Mouse (Mus musculus) midbrain, embryonic 11.5 days (tissue): ENCODE data around the gene Trp53. TPM values are rescaled to one million over a fixed set of nuclear protein-coding genes. Genes with fewer than 3 reads are reported as not detected.
A peak's percentile ranks its signal among the peaks of the same experiment; 100 is the strongest.

Experiments
- ATAC-seq: fragments of 200-750 bp; cut with Nextera tagmentation; 2 replicates; pipeline ENCODE4 v1.8.0; 2017; ENCODE audit warnings: moderate TSS enrichment, moderate library complexity; ENCODE audit not compliant: low FRiP score
- DNase-seq: peaks from one replicate; pipeline ENCODE4 v3.0.0; 2015; ENCODE audit warnings: low spot score; ENCODE audit errors: missing footprints
- H3K27ac ChIP-seq: fragments of 300-500 bp; sonication (generic); 2 replicates; pipeline ENCODE4 v1.5.1; 2014; ENCODE audit warnings: low read depth, low read length
- H3K27me3 ChIP-seq: fragments of 300-500 bp; sonication (generic); 2 replicates; pipeline ENCODE4 v1.6.1; 2014; ENCODE audit warnings: mild to moderate bottlenecking, low read length, moderate library complexity, mixed read lengths; ENCODE audit not compliant: control insufficient read depth, insufficient read depth
- H3K36me3 ChIP-seq: fragments of 300-500 bp; sonication (generic); 2 replicates; pipeline ENCODE4 v1.6.1; 2014; ENCODE audit warnings: mild to moderate bottlenecking, low read length, moderate library complexity, mixed read lengths; ENCODE audit not compliant: control insufficient read depth, insufficient read depth
- H3K4me1 ChIP-seq: fragments of 300-500 bp; sonication (generic); 2 replicates; pipeline ENCODE4 v1.6.1; 2014; ENCODE audit warnings: low read length; ENCODE audit not compliant: control insufficient read depth, insufficient read depth
- H3K4me2 ChIP-seq: fragments of 300-500 bp; sonication (generic); 2 replicates; pipeline ENCODE4 v1.6.1; 2014; ENCODE audit warnings: mild to moderate bottlenecking, moderate library complexity
- H3K4me3 ChIP-seq: fragments of 300-500 bp; sonication (generic); 2 replicates; pipeline ENCODE4 v1.5.1; 2014; ENCODE audit warnings: low read depth, low read length
- H3K9ac ChIP-seq: fragments of 300-500 bp; sonication (generic); 2 replicates; pipeline ENCODE4 v1.6.1; 2014; ENCODE audit warnings: low read length
- H3K9me3 ChIP-seq: fragments of 300-500 bp; sonication (generic); 2 replicates; pipeline ENCODE4 v1.6.1; 2016; ENCODE audit warnings: low read length; ENCODE audit not compliant: control insufficient read depth
- WGBS: fragments of 180-500 bp; shearing (Covaris S2); extraction: QIAGEN DNeasy Blood & Tissue Kit; methylation state at CpG from one replicate; pipeline ENCODE4 v1.1.7; 2014; 5-methylcytosine and 5-hydroxymethylcytosine counted together
- polyA plus RNA-seq: library from polyadenylated mRNA; unstranded; fragments of >200 nt; fragmentation: Nextera tagmentation; extraction: Ambion mirVana; gene quantifications from 2 replicates; pipeline ENCODE4 v1.2.1, GENCODE M21; 2014

Trp53 gene
- polyA plus RNA-seq, 1 experiment from 2014 or later, result 147 TPM

DNA sequence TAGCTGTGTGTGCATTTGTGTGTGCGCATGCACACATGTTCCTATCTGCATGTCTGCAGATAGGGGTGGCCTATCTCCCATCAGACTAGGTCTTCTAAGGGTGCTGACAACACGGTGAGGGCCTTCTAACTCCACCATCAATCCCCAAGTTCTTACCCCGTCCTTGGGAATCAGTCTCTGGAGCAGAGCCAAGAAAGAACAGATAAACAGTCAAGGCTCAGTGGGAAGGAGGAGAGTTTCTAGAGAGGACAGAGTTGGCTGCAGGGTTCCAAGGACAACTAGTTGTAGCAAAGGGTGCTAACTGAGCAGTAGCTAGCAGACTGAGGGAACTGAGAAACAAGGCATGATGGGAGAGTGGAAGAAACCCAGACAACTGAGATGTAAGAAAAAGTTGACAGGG is 21.6 kb downstream of the Trp53 start:
- Histone ChIP-seq H3K36me3 (no peaks in the 10 kb centered on the region), H3K4me1 (peaks cover 25% of the 10 kb centered on the region), H3K27ac (no peak overlapping the region), H3K4me3 (no peak overlapping the region), H3K4me2 (no peak overlapping the region), H3K9me3 (no peaks in the 10 kb centered on the region), H3K9ac (no peak overlapping the region), H3K27me3 (no peaks in the 10 kb centered on the region)
- DNase-seq (no peak), ATAC-seq (no peak)
- 87% methylated on average over 3 of the region's 3 CpGs for WGBS

DNA sequence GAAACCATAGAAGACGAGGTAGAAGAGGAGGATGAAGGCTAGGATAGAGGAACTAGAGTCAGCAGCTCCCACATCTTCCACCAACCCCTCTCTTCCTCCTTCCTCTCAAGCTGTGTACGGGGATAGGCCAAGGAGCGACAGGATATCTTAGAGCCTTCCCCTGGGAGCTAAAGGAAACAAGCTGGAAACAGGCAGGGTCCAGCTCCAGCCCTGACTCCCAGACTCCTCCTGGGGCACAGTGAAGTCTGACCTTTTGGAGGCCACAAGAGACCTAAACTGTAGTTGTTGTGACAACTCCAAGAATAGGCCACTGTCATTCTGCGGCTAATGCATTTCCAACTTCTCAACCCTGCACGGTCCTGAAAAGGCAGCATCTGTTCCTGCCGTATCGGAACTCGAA is 23.4 kb downstream of the Trp53 start:
- Histone ChIP-seq H3K27ac (no peak overlapping the region), H3K4me3 (no peak overlapping the region), H3K27me3 (no peaks in the 10 kb centered on the region), H3K36me3 (no peaks in the 10 kb centered on the region), H3K9me3 (no peaks in the 10 kb centered on the region), H3K9ac (no peak overlapping the region), H3K4me1 (peaks cover 25% of the 10 kb centered on the region), H3K4me2 (no peak overlapping the region)
- WGBS, result 83% methylated on average over 8 of the region's 8 CpGs
- ATAC-seq (no peak), DNase-seq (no peak)

DNA sequence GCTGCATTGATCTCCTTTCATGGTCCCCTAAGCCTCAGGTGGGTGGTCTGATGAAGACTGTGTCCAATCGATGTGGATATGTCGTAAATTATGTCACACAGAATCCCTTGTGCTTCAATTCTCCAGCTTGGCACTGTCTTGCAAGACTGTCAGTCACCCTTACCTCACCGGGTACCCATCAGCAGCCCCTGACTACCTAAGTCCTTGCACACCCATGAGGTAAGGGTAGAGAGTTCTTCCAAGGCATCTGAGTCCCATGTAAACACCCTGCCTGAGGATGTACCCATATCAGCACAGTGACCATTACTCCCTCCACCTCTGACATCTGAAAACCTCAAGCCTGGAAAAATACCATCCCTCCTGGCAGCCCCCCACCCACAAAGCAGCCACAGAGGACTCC is 24.2 kb downstream of the Trp53 start:
- peak overlapping the region; percentile 100 for H3K4me2 ChIP-seq
- H3K9ac ChIP-seq, result peak overlapping the region; percentile 71; the same call in 1 of the 2 replicates
- no peaks in the 10 kb centered on the region for H3K36me3 ChIP-seq
- ATAC-seq (no peak), DNase-seq (peak; percentile 89)
- H3K4me3 ChIP-seq, result peak overlapping the region; percentile 58
- no peaks in the 10 kb centered on the region for H3K9me3 ChIP-seq
- no peak overlapping the region for H3K27ac ChIP-seq
- WGBS, result 63% methylated on average over 3 of the region's 3 CpGs
- peaks cover 23% of the 10 kb centered on the region for H3K4me1 ChIP-seq
- H3K27me3 ChIP-seq, result no peaks in the 10 kb centered on the region

- Histone ChIP-seq H3K27me3 (no peaks in the 10 kb centered on the region), H3K9me3 (no peaks in the 10 kb centered on the region), H3K4me3 (peak overlapping the region; percentile 58), H3K9ac (peak overlapping the region; percentile 71), H3K36me3 (no peaks in the 10 kb centered on the region), H3K4me2 (peak overlapping the region; percentile 100), H3K4me1 (peaks cover 16% of the 10 kb centered on the region), H3K27ac (no peak overlapping the region)
- peak; percentile 63 for ATAC-seq
- WGBS, result 1% methylated on average over 38 of the region's 73 CpGs
- DNase-seq, result peak; percentile 94
These were observed 24.9 kb downstream of the Trp53 start for GRCm38 (mm10) chr11:69604795-69605664.

DNA sequence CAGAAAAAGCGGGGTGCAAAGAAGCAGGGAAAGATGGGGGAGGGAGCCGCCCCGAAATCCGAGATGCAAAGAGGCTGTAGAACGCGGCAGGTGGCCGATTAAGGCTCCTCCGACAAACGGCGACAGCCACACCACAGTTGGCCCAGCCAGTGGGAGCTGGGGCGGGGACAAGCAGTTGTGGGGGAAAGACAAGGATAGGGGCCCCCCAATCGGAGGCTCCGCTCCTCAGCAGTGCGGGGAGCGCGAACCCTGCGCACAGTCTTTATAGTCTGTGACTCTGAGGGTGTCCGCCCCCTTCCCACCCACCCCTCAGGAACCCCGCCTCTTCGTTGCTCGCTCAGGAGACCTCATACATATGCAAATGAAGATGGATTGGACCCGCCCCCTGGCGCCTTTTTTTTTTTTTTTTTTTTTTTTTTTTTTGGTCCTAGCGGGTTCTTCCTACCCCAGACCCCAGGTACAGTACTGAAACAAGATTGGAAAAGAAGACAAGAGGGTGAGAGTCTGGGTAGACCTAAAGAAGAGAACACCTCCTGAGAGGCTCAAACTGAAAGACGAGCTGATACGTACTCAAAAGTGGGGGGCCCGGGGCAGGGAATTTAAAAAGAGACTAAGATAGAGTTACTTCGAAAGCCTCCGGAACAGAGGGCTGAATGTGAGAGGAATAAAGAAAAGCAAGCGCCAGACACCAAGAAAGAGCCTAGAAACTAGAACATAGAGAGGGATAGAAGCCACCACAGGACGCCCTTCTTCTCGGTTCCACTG is 25.7 kb downstream of the Trp53 start, which contains the start of gene Atp1b2:
TSS of gene Atp1b2 (minus strand) at position 217 of the 765 bp plus-strand sequence.
- H3K4me2 ChIP-seq, result peak within 1 kb of the TSS; percentile 100
- H3K4me1 ChIP-seq, result peaks cover 10% of the 10 kb centered on the region
- H3K27ac ChIP-seq, result no peak within 1 kb of the TSS
- no peaks in the 10 kb centered on the region for H3K9me3 ChIP-seq
- 3% methylated on average over 32 of the region's 32 CpGs for WGBS
- no peaks in the 10 kb centered on the region for H3K36me3 ChIP-seq
- peak; percentile 86 for ATAC-seq
- H3K4me3 ChIP-seq, result peak within 1 kb of the TSS; percentile 58
- no peaks in the 10 kb centered on the region for H3K27me3 ChIP-seq
- DNase-seq, result peak; percentile 97
- H3K9ac ChIP-seq, result peak within 1 kb of the TSS; percentile 71

- Histone ChIP-seq H3K4me2 (peak overlapping the region; percentile 100), H3K27me3 (no peaks in the 10 kb centered on the region), H3K9me3 (no peaks in the 10 kb centered on the region), H3K9ac (peak overlapping the region; percentile 6; the same call in 1 of the 2 replicates), H3K4me3 (peak overlapping the region; percentile 58; the same call in 1 of the 2 replicates), H3K4me1 (peaks cover 10% of the 10 kb centered on the region), H3K27ac (no peak overlapping the region), H3K36me3 (no peaks in the 10 kb centered on the region)
- ATAC-seq, result no peak
- WGBS, result 49% methylated on average over 2 of the region's 2 CpGs
- no peak for DNase-seq
These were observed 26.3 kb downstream of the Trp53 start for GRCm38 (mm10) chr11:69606491-69606795.

- H3K27ac ChIP-seq, result no peak overlapping the region
- no peaks in the 10 kb centered on the region for H3K9me3 ChIP-seq
- H3K4me2 ChIP-seq, result no peak overlapping the region
- no peak for ATAC-seq
- DNase-seq, result no peak
- peaks cover 10% of the 10 kb centered on the region for H3K4me1 ChIP-seq
- WGBS, result 88% methylated on average over 2 of the region's 2 CpGs
- no peaks in the 10 kb centered on the region for H3K36me3 ChIP-seq
- H3K4me3 ChIP-seq, result no peak overlapping the region
- H3K27me3 ChIP-seq, result no peaks in the 10 kb centered on the region
- H3K9ac ChIP-seq, result no peak overlapping the region
These were observed 26.7 kb downstream of the Trp53 start for GRCm38 (mm10) chr11:69606832-69607231.

DNA sequence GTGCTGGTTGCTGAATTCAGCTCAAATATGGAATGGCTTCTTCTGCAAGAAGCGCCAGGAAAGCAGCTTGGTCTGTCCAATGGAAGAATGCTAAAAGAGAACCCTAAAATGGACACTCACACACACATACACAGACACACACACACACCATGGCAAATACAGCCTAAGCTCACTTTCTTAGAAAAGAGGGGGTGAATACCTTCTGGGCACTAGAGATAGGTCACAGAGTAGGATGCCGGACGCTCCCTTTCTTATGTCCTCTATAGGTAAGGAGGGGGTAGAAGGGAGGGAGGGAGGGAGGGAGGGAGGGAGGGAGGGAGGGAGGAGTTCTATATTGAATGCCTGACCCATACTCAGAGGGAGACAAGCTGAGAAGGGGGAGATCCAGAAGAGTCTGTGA is 28.4 kb downstream of the Trp53 start:
- Histone ChIP-seq H3K27ac (no peak overlapping the region), H3K9me3 (no peaks in the 10 kb centered on the region), H3K4me3 (no peak overlapping the region), H3K36me3 (no peaks in the 10 kb centered on the region), H3K4me2 (no peak overlapping the region), H3K9ac (no peak overlapping the region), H3K4me1 (peaks cover 10% of the 10 kb centered on the region), H3K27me3 (no peaks in the 10 kb centered on the region)
- WGBS, result 73% methylated on average over 3 of the region's 3 CpGs
- no peak for DNase-seq
- no peak for ATAC-seq

DNA sequence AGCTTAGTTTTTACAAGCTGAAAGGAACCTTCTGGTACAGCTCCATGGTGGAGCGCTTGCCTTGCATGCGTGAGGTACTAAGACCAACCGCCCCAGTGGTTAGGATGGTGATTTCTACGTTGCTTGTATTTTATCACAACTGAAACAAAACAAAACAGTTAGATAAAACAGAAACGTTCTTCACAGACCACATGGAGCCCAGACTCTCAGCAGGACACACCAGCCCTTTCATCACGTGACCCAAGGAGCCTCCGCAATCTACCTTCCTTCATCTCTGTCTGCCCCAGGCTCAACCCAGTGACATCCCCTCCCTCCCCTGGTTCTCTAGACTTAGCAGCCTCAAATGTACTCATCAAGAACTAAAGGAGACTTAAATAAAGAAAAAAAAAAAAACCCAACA is 29.3 kb downstream of the Trp53 start:
- Histone ChIP-seq H3K9me3 (no peaks in the 10 kb centered on the region), H3K27me3 (no peaks in the 10 kb centered on the region), H3K9ac (no peak overlapping the region), H3K4me1 (peaks cover 14% of the 10 kb centered on the region), H3K4me2 (no peak overlapping the region), H3K27ac (no peak overlapping the region), H3K36me3 (no peaks in the 10 kb centered on the region), H3K4me3 (no peak overlapping the region)
- ATAC-seq (no peak), DNase-seq (no peak)
- 66% methylated on average over 7 of the region's 7 CpGs for WGBS
